38 mouse cellular contexts compared by ENCODE assay signal in genomic region chrX:103592056-103592455, GRCm38 (mm10). TPM values are rescaled to one million over a fixed set of nuclear protein-coding genes. Genes with fewer than 3 reads are reported as not detected.
DNase-seq lines count a peak whose midpoint lies in the region; ATAC-seq and TF ChIP-seq lines count a peak whose summit lies in the region.
"Had no signal": no experiment of that assay in that cellular context is flagged by ENCODE, and none has a peak within 500 bp of the region (broad histone marks: within the 10 kb centered on the region; RNA-seq: fewer than 3 reads in every experiment).

No protein-coding gene starts in this region.

- H3K27me3 ChIP-seq in kidney, embryonic 15.5 days: no peaks in the 10 kb centered on the region
- H3K27me3 ChIP-seq in intestine, postnatal 0 days (replicated peaks; ENCODE audit: control insufficient read depth, insufficient read depth, low read length): no peaks in the 10 kb centered on the region
- H3K27me3 ChIP-seq: forebrain, embryonic 13.5 days; heart, embryonic 12.5 days; hindbrain, embryonic 13.5 days; liver, embryonic 15.5 days; lung, embryonic 15.5 days; megakaryocyte, embryonic 14.5 days; midbrain, embryonic 12.5 days; neural tube, embryonic 12.5 days had no signal

- ATAC-seq in kidney, embryonic 15.5 days (replicated peaks; ENCODE audit: low FRiP score): no peak
- ATAC-seq in intestine, postnatal 0 days: no peak
- ATAC-seq: CD4-positive, CD25-positive, alpha-beta regulatory T cell, adult 4 months; forebrain, embryonic 13.5 days; intestine, embryonic 16.5 days had no signal

- no peak overlapping the region for H3K4me2 ChIP-seq in kidney, embryonic 15.5 days
- H3K4me2 ChIP-seq in intestine, postnatal 0 days (replicated peaks; ENCODE audit: low read depth): no peak overlapping the region
- H3K4me2 ChIP-seq: forebrain, embryonic 13.5 days; heart, embryonic 12.5 days; hindbrain, embryonic 13.5 days; liver, embryonic 15.5 days; lung, embryonic 15.5 days; midbrain, embryonic 12.5 days; neural tube, embryonic 12.5 days had no signal

- H3K4me3 ChIP-seq in kidney, embryonic 15.5 days (replicated peaks): no peak overlapping the region
- no peak overlapping the region for H3K4me3 ChIP-seq in intestine, postnatal 0 days (ENCODE audit: low read depth, low read length)
- H3K4me3 ChIP-seq: forebrain, embryonic 13.5 days; heart, adult 2 months; heart, embryonic 12.5 days; hindbrain, embryonic 13.5 days; liver, embryonic 15.5 days; lung, embryonic 15.5 days; megakaryocyte, embryonic 14.5 days; midbrain, embryonic 12.5 days; myocyte; neural tube, embryonic 12.5 days had no signal

- no peak overlapping the region for H3K9ac ChIP-seq in kidney, embryonic 15.5 days
- H3K9ac ChIP-seq in intestine, postnatal 0 days (ENCODE audit: low read depth, low read length): no peak overlapping the region
- H3K9ac ChIP-seq: forebrain, embryonic 13.5 days; heart, embryonic 12.5 days; hindbrain, embryonic 13.5 days; liver, embryonic 15.5 days; lung, embryonic 15.5 days; midbrain, embryonic 12.5 days; neural tube, embryonic 12.5 days had no signal

- no peaks in the 10 kb centered on the region for H3K9me3 ChIP-seq in kidney, embryonic 15.5 days (replicated peaks)
- no peaks in the 10 kb centered on the region for H3K9me3 ChIP-seq in intestine, postnatal 0 days (ENCODE audit: control insufficient read depth)
- H3K9me3 ChIP-seq: forebrain, embryonic 13.5 days; heart, embryonic 12.5 days; hindbrain, embryonic 13.5 days; liver, embryonic 15.5 days; lung, embryonic 15.5 days; megakaryocyte, embryonic 14.5 days; midbrain, embryonic 12.5 days; neural tube, embryonic 12.5 days had no signal

- no peaks in the 10 kb centered on the region for H3K4me1 ChIP-seq in kidney, embryonic 15.5 days
- no peaks in the 10 kb centered on the region; the same call in 1 of the 2 replicates for H3K4me1 ChIP-seq in intestine, postnatal 0 days (replicated peaks; ENCODE audit: control insufficient read depth, insufficient read depth, low read length)
- H3K4me1 ChIP-seq: forebrain, embryonic 13.5 days; heart, embryonic 12.5 days; hindbrain, embryonic 13.5 days; liver, embryonic 15.5 days; lung, embryonic 15.5 days; midbrain, embryonic 12.5 days; neural tube, embryonic 12.5 days had no signal

- peaks cover 54% of the 10 kb centered on the region for H3K36me3 ChIP-seq in kidney, embryonic 15.5 days
- H3K36me3 ChIP-seq in intestine, postnatal 0 days (ENCODE audit: control insufficient read depth, insufficient read depth): 0 out of 2 replicates have a peak, but pooled peaks cover 4% of the 10 kb centered on the region

- DNase-seq in kidney, adult 18-20 months: peak; percentile 12
- DNase-seq in A20 (ENCODE audit: low read depth, low spot score): peak; percentile 53
- DNase-seq in brain, adult 2 months (ENCODE audit: low read depth, low spot score): peak; percentile 17
- peak; percentile 10 for DNase-seq in kidney, postnatal 14 days
- DNase-seq in gastrocnemius, postnatal 14 days: no peak
- DNase-seq: adrenal gland, adult 8-10 months; cerebellum, adult 11 months; cerebellum, adult 9-10 months; cerebellum, postnatal 36 days; heart, adult 2 months; heart, postnatal 4 days; liver; lung, postnatal 36 days; right cerebral cortex, adult 18-20 months; right cerebral cortex, postnatal 4 days; thymus, adult 2 months; thymus, postnatal 36 days had no signal

- WGBS in kidney, embryonic 15.5 days: 66% methylated on average over 6 of the region's 6 CpGs
- WGBS in intestine, postnatal 0 days: 78% methylated on average over 6 of the region's 6 CpGs

- intact Hi-C loops in gastrocnemius, postnatal 14 days (cut with DNase I; ENCODE audit: low total_unique reads): no loop called here

- H3K27ac ChIP-seq in kidney, embryonic 15.5 days: no peak overlapping the region
- H3K27ac ChIP-seq in intestine, postnatal 0 days (ENCODE audit: low read depth, low read length): no peak overlapping the region
- H3K27ac ChIP-seq: forebrain, embryonic 13.5 days; heart, adult 2 months; hindbrain, embryonic 13.5 days; liver, embryonic 15.5 days; lung, embryonic 15.5 days; midbrain, embryonic 12.5 days; neural tube, embryonic 12.5 days had no signal

- TF ChIP-seq CTCF in intestine, postnatal 0 days (IDR thresholded peaks at IDR 0.05; ENCODE audit: low read depth): no peak

RNA-seq across cellular contexts. Expression of gene Zcchc13, which starts 38.3 kb away (rescaled TPM):
- not detected in 2 replicates for polyA plus RNA-seq in kidney, embryonic 15.5 days (2015; fragmentation: Nextera tagmentation; extraction: Ambion mirVana)
- not detected for total RNA-seq in gastrocnemius, postnatal 14 days (2021)
- polyA plus RNA-seq in intestine, postnatal 0 days (2015; fragmentation: Nextera tagmentation; extraction: Ambion mirVana): not detected in 2 replicates
- total RNA-seq: adrenal gland, adult 8-10 months; gastrocnemius, postnatal 4 days; heart, adult 2 months; heart, postnatal 4 days; layer of hippocampus, adult 18-20 months; layer of hippocampus, postnatal 14 days; midbrain, postnatal 0 days had no signal
- polyA plus RNA-seq: CD4-positive, CD25-positive, alpha-beta regulatory T cell, adult 4 months; embryonic facial prominence, embryonic 11.5 days; forebrain, embryonic 13.5 days; heart, adult 2 months; heart, embryonic 12.5 days; heart, postnatal 0 days; hindbrain, embryonic 13.5 days; intestine, embryonic 16.5 days; limb, embryonic 11.5 days; liver, embryonic 15.5 days; lung, embryonic 15.5 days; midbrain, embryonic 12.5 days; midbrain, postnatal 0 days; myocyte; neural tube, embryonic 12.5 days; spleen, adult 2 months had no signal
